Mouse (Mus musculus): Measurements from ENCODE around the gene Zdhhc14. TPM values are rescaled to one million over a fixed set of nuclear protein-coding genes. Genes with fewer than 3 reads are reported as not detected.

The Zdhhc14 gene
- polyA plus RNA-seq, 1 experiment = 2.9 TPM

GRCm38 (mm10) chr17:5629651-5630050 lies 137.3 kb downstream of the Zdhhc14 start:
- Histone ChIP-seq H3K27me3 (ENCODE audit: control insufficient read depth, insufficient read depth, low read length) (no peaks in the 10 kb centered on the region), H3K4me3 (ENCODE audit: low read depth, low read length) (no peak overlapping the region), H3K36me3 (ENCODE audit: control insufficient read depth, insufficient read depth, low read length) (no peaks in the 10 kb centered on the region), H3K4me1 (ENCODE audit: control insufficient read depth, insufficient read depth, insufficient read length, low read length) (0 out of 2 replicates have a peak, but pooled peaks cover 2% of the 10 kb centered on the region), H3K27ac (ENCODE audit: insufficient read depth, low read depth, low read length) (no peak overlapping the region)
- 65% methylated on average over 4 of the region's 4 CpGs for WGBS
- TF ChIP-seq CTCF (IDR thresholded peaks at IDR 0.05; ENCODE audit: extremely low read depth, insufficient read length, insufficient replicate concordance, low read depth, low read length) (no peak), POLR2A (IDR thresholded peaks at IDR 0.05; ENCODE audit: low read depth, low read length) (no peak)

DNA sequence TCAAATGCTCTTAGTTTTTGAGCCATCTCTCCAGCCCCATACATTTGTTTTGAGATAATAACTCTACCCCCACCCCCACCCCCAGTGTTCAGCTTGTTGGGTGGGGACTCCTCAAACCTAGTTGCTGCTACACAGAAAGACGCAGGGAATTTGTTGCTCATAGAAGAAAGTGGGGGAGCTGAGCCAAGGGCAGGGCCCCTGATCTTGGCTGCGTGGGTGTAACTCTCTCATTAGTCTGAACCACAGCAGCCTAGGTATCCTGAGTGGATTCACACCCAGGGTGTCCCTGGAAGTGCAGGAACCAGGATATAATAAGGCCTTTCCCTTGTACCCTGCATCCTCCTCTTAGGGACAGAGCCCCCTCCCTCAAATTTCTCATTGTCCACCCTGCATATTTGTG lies 142.9 kb downstream of the Zdhhc14 start:
- TF ChIP-seq CTCF (IDR thresholded peaks at IDR 0.05; ENCODE audit: extremely low read depth, insufficient read length, insufficient replicate concordance, low read depth, low read length) (no peak), POLR2A (IDR thresholded peaks at IDR 0.05; ENCODE audit: low read depth, low read length) (no peak)
- Histone ChIP-seq H3K36me3 (ENCODE audit: control insufficient read depth, insufficient read depth, low read length) (no peaks in the 10 kb centered on the region), H3K27me3 (ENCODE audit: control insufficient read depth, insufficient read depth, low read length) (no peaks in the 10 kb centered on the region), H3K4me3 (ENCODE audit: low read depth, low read length) (no peak overlapping the region), H3K27ac (ENCODE audit: insufficient read depth, low read depth, low read length) (no peak overlapping the region), H3K4me1 (ENCODE audit: control insufficient read depth, insufficient read depth, insufficient read length, low read length) (no peaks in the 10 kb centered on the region)
- WGBS = 76% methylated on average over 2 of the region's 2 CpGs

DNA sequence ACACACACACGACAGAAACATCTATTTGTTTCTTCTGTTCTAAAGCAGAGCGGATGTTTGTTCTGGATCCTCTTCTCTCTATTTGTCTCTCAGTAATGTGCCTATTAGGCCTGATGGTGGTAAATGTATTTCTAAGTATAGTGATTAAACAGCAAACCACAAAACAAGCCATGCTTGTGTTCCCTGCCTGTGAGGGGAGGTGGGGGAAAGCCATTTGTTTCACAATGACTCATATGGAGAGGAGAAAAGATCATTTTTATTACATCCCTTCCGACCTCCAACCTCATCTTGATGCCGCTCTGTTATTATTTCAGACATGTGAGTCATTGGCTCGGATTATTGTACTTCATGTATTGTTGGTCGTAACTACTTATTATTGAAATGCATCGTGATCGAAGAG lies 149.1 kb downstream of the Zdhhc14 start:
- Histone ChIP-seq H3K27me3 (ENCODE audit: control insufficient read depth, insufficient read depth, low read length) (no peaks in the 10 kb centered on the region), H3K36me3 (ENCODE audit: control insufficient read depth, insufficient read depth, low read length) (no peaks in the 10 kb centered on the region), H3K27ac (ENCODE audit: insufficient read depth, low read depth, low read length) (no peak overlapping the region), H3K4me3 (ENCODE audit: low read depth, low read length) (no peak overlapping the region), H3K4me1 (ENCODE audit: control insufficient read depth, insufficient read depth, insufficient read length, low read length) (no peaks in the 10 kb centered on the region)
- 81% methylated on average over 8 of the region's 8 CpGs for WGBS
- TF ChIP-seq CTCF (IDR thresholded peaks at IDR 0.05; ENCODE audit: extremely low read depth, insufficient read length, insufficient replicate concordance, low read depth, low read length) = no peak
- TF ChIP-seq POLR2A (IDR thresholded peaks at IDR 0.05; ENCODE audit: low read depth, low read length) = no peak

- H3K4me1 ChIP-seq (ENCODE audit: control insufficient read depth, insufficient read depth, insufficient read length, low read length) = no peaks in the 10 kb centered on the region
- WGBS = 71% methylated on average over 15 of the region's 15 CpGs
- TF ChIP-seq CTCF (IDR thresholded peaks at IDR 0.05; ENCODE audit: extremely low read depth, insufficient read length, insufficient replicate concordance, low read depth, low read length) (no peak), POLR2A (IDR thresholded peaks at IDR 0.05; ENCODE audit: low read depth, low read length) (no peak)
- no peaks in the 10 kb centered on the region for H3K36me3 ChIP-seq (ENCODE audit: control insufficient read depth, insufficient read depth, low read length)
- no peak overlapping the region for H3K27ac ChIP-seq (ENCODE audit: insufficient read depth, low read depth, low read length)
- no peaks in the 10 kb centered on the region for H3K27me3 ChIP-seq (ENCODE audit: control insufficient read depth, insufficient read depth, low read length)
- H3K4me3 ChIP-seq (ENCODE audit: low read depth, low read length) = no peak overlapping the region
These were observed 150.8 kb downstream of the Zdhhc14 start for GRCm38 (mm10) chr17:5642918-5643721.

DNA sequence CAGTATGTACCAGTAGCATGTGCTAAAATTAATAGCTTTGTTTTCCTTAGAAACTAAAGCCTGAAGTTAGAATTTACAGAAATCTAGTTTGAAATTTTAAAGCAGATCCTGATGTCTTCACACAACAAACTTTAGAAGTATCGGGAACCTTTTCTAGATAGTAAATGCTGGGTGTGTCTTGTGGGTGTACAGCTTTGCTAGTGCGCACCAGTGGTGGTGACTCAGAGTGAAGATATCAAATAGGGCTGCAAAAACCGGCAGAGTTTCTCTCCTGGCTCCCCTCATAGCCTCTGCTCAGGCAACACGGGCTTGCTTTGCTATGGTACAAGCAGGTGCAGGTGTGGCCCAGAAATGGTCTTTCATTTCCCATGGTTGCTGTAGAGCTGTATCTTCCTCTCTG lies 157.8 kb downstream of the Zdhhc14 start:
- Histone ChIP-seq H3K27ac (ENCODE audit: insufficient read depth, low read depth, low read length) (no peak overlapping the region), H3K36me3 (ENCODE audit: control insufficient read depth, insufficient read depth, low read length) (no peaks in the 10 kb centered on the region), H3K4me3 (ENCODE audit: low read depth, low read length) (no peak overlapping the region), H3K4me1 (ENCODE audit: control insufficient read depth, insufficient read depth, insufficient read length, low read length) (no peaks in the 10 kb centered on the region), H3K27me3 (ENCODE audit: control insufficient read depth, insufficient read depth, low read length) (no peaks in the 10 kb centered on the region)
- TF ChIP-seq POLR2A (IDR thresholded peaks at IDR 0.05; ENCODE audit: low read depth, low read length) (no peak), CTCF (IDR thresholded peaks at IDR 0.05; ENCODE audit: extremely low read depth, insufficient read length, insufficient replicate concordance, low read depth, low read length) (no peak)
- WGBS = 69% methylated on average over 4 of the region's 4 CpGs

GRCm38 (mm10) chr17:5650642-5651041 lies 158.3 kb downstream of the Zdhhc14 start:
- no peak for TF ChIP-seq POLR2A (IDR thresholded peaks at IDR 0.05; ENCODE audit: low read depth, low read length)
- no peak for TF ChIP-seq CTCF (IDR thresholded peaks at IDR 0.05; ENCODE audit: extremely low read depth, insufficient read length, insufficient replicate concordance, low read depth, low read length)
- H3K4me1 ChIP-seq (ENCODE audit: control insufficient read depth, insufficient read depth, insufficient read length, low read length) = no peaks in the 10 kb centered on the region
- no peaks in the 10 kb centered on the region for H3K27me3 ChIP-seq (ENCODE audit: control insufficient read depth, insufficient read depth, low read length)
- 55% methylated on average over 4 of the region's 4 CpGs for WGBS
- no peak overlapping the region for H3K27ac ChIP-seq (ENCODE audit: insufficient read depth, low read depth, low read length)
- H3K4me3 ChIP-seq (ENCODE audit: low read depth, low read length) = no peak overlapping the region
- no peaks in the 10 kb centered on the region for H3K36me3 ChIP-seq (ENCODE audit: control insufficient read depth, insufficient read depth, low read length)

DNA sequence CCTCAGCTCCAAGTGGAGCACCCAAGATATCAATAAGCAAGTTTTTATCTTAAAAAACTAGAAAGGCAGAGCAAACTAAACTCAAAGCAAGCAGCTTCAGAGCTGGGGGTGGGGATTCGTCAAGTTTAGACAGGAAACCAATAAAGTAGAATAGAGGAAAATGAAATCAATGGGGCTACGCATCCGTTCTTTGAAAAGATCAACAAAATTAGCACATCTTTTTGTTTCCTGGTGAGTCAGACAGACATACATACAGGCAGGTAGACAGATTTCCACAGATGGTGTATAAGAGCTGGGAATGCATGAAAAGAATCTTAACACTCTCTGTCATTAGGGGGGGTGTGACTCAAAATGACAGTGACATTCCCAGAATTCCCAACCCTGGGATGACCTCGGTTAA lies 159.2 kb downstream of the Zdhhc14 start:
- Histone ChIP-seq H3K4me1 (ENCODE audit: control insufficient read depth, insufficient read depth, insufficient read length, low read length) (no peaks in the 10 kb centered on the region), H3K27me3 (ENCODE audit: control insufficient read depth, insufficient read depth, low read length) (no peaks in the 10 kb centered on the region), H3K27ac (ENCODE audit: insufficient read depth, low read depth, low read length) (no peak overlapping the region), H3K36me3 (ENCODE audit: control insufficient read depth, insufficient read depth, low read length) (no peaks in the 10 kb centered on the region), H3K4me3 (ENCODE audit: low read depth, low read length) (no peak overlapping the region)
- no peak for TF ChIP-seq POLR2A (IDR thresholded peaks at IDR 0.05; ENCODE audit: low read depth, low read length)
- 89% methylated on average over 4 of the region's 4 CpGs for WGBS

Measured in small intestine, adult 2 months (tissue).